Mouse (Mus musculus): Measurements from ENCODE around the gene Rere. TPM values are rescaled to one million over a fixed set of nuclear protein-coding genes. Genes with fewer than 3 reads are reported as not detected.

The Rere gene
- polyA plus RNA-seq, 1 experiment from 2014 or later = 37.7 TPM

- peaks cover 57% of the 10 kb centered on the region for H3K4me1 ChIP-seq
Measured at GRCm38 (mm10) chr4:150585800-150586199, 304.4 kb downstream of the Rere start.

GRCm38 (mm10) chr4:150586275-150586674, 304.8 kb downstream of the Rere start:
- H3K36me3 ChIP-seq = no peaks in the 10 kb centered on the region
- WGBS = 92% methylated on average over 5 of the region's 5 CpGs
- ATAC-seq (ENCODE audit: insufficient number of reproducible peaks, insufficient read depth, low FRiP score, low TSS enrichment) = no peak
- no peaks in the 10 kb centered on the region for H3K9me3 ChIP-seq
- H3K27me3 ChIP-seq = no peaks in the 10 kb centered on the region
- peaks cover 62% of the 10 kb centered on the region for H3K4me1 ChIP-seq
- H3K27ac ChIP-seq = no peak overlapping the region
- no peak overlapping the region for H3K4me2 ChIP-seq (replicated peaks)
- H3K4me3 ChIP-seq = no peak overlapping the region
- no peak overlapping the region for H3K9ac ChIP-seq

More at GRCm38 (mm10) chr4:150585800-150586199, 304.4 kb downstream of the Rere start:
- Histone ChIP-seq H3K4me3 (no peak overlapping the region), H3K27me3 (no peaks in the 10 kb centered on the region), H3K36me3 (no peaks in the 10 kb centered on the region), H3K4me2 (replicated peaks) (no peak overlapping the region), H3K9me3 (no peaks in the 10 kb centered on the region; the same call in 1 of the 2 replicates), H3K27ac (no peak overlapping the region), H3K9ac (no peak overlapping the region)
- ATAC-seq (ENCODE audit: insufficient number of reproducible peaks, insufficient read depth, low FRiP score, low TSS enrichment) = no peak
- WGBS = 91% methylated on average over 2 of the region's 2 CpGs

- no peak overlapping the region for H3K9ac ChIP-seq
- no peak overlapping the region for H3K4me3 ChIP-seq
- WGBS = 79% methylated on average over 8 of the region's 8 CpGs
- no peaks in the 10 kb centered on the region for H3K27me3 ChIP-seq
- peak overlapping the region; percentile 11; the same call in 1 of the 2 replicates for H3K27ac ChIP-seq
- H3K9me3 ChIP-seq = no peaks in the 10 kb centered on the region
- no peaks in the 10 kb centered on the region for H3K36me3 ChIP-seq
- ATAC-seq (ENCODE audit: insufficient number of reproducible peaks, insufficient read depth, low FRiP score, low TSS enrichment) = no peak
- peaks cover 59% of the 10 kb centered on the region for H3K4me1 ChIP-seq
- H3K4me2 ChIP-seq (replicated peaks) = no peak overlapping the region
Measured at GRCm38 (mm10) chr4:150587597-150588299, 306.3 kb downstream of the Rere start.

- no peak overlapping the region for H3K4me2 ChIP-seq (replicated peaks)
- H3K4me3 ChIP-seq = no peak overlapping the region
- H3K9me3 ChIP-seq = no peaks in the 10 kb centered on the region
- WGBS = 76% methylated on average over 2 of the region's 2 CpGs
- H3K9ac ChIP-seq = no peak overlapping the region
- H3K4me1 ChIP-seq = peaks cover 54% of the 10 kb centered on the region
- no peaks in the 10 kb centered on the region for H3K36me3 ChIP-seq
- no peaks in the 10 kb centered on the region for H3K27me3 ChIP-seq
- no peak for ATAC-seq (ENCODE audit: insufficient number of reproducible peaks, insufficient read depth, low FRiP score, low TSS enrichment)
- no peak overlapping the region for H3K27ac ChIP-seq
Measured at GRCm38 (mm10) chr4:150588300-150588621, 306.8 kb downstream of the Rere start.

- Histone ChIP-seq H3K4me2 (replicated peaks) (no peak overlapping the region), H3K36me3 (no peaks in the 10 kb centered on the region), H3K9ac (no peak overlapping the region), H3K27ac (0 out of 2 replicates have a peak overlapping the region, but pooled peaks have one; percentile 37), H3K9me3 (no peaks in the 10 kb centered on the region), H3K27me3 (no peaks in the 10 kb centered on the region), H3K4me1 (peaks cover 43% of the 10 kb centered on the region), H3K4me3 (no peak overlapping the region)
- 37% methylated on average over 3 of the region's 3 CpGs for whole genome bisulfite sequencing
- ATAC-seq (ENCODE audit: insufficient number of reproducible peaks, insufficient read depth, low FRiP score, low TSS enrichment) = no peak
Measured at GRCm38 (mm10) chr4:150590621-150591282, 309.3 kb downstream of the Rere start.

GRCm38 (mm10) chr4:150591602-150592001, 310.2 kb downstream of the Rere start:
- no peak overlapping the region for H3K4me2 ChIP-seq (replicated peaks)
- no peaks in the 10 kb centered on the region for H3K9me3 ChIP-seq
- no peak for ATAC-seq (ENCODE audit: insufficient number of reproducible peaks, insufficient read depth, low FRiP score, low TSS enrichment)
- no peaks in the 10 kb centered on the region for H3K36me3 ChIP-seq
- peak overlapping the region; percentile 37; the same call in 1 of the 2 replicates for H3K27ac ChIP-seq
- H3K9ac ChIP-seq = no peak overlapping the region
- H3K27me3 ChIP-seq = no peaks in the 10 kb centered on the region
- H3K4me3 ChIP-seq = no peak overlapping the region
- H3K4me1 ChIP-seq = peaks cover 41% of the 10 kb centered on the region
- WGBS = 55% methylated on average over 4 of the region's 4 CpGs

GRCm38 (mm10) chr4:150592087-150592486, 310.6 kb downstream of the Rere start:
- H3K27ac ChIP-seq = no peak overlapping the region
- H3K9ac ChIP-seq = no peak overlapping the region
- H3K27me3 ChIP-seq = no peaks in the 10 kb centered on the region
- H3K4me1 ChIP-seq = peaks cover 37% of the 10 kb centered on the region
- H3K9me3 ChIP-seq = no peaks in the 10 kb centered on the region
- H3K36me3 ChIP-seq = no peaks in the 10 kb centered on the region
- 83% methylated on average over 6 of the region's 6 CpGs for WGBS
- H3K4me3 ChIP-seq = no peak overlapping the region
- no peak for ATAC-seq (ENCODE audit: insufficient number of reproducible peaks, insufficient read depth, low FRiP score, low TSS enrichment)
- no peak overlapping the region for H3K4me2 ChIP-seq (replicated peaks)

- ATAC-seq (ENCODE audit: insufficient number of reproducible peaks, insufficient read depth, low FRiP score, low TSS enrichment) = no peak
- H3K27me3 ChIP-seq = no peaks in the 10 kb centered on the region
- peaks cover 36% of the 10 kb centered on the region for H3K4me1 ChIP-seq
- no peak overlapping the region for H3K27ac ChIP-seq
- H3K9me3 ChIP-seq = no peaks in the 10 kb centered on the region
- 73% methylated on average over 4 of the region's 4 CpGs for WGBS
- no peak overlapping the region for H3K4me2 ChIP-seq (replicated peaks)
- no peaks in the 10 kb centered on the region for H3K36me3 ChIP-seq
- no peak overlapping the region for H3K9ac ChIP-seq
- H3K4me3 ChIP-seq = no peak overlapping the region
Measured at GRCm38 (mm10) chr4:150593473-150594217, 312.2 kb downstream of the Rere start.

- Histone ChIP-seq H3K4me1 (peaks cover 39% of the 10 kb centered on the region), H3K27me3 (no peaks in the 10 kb centered on the region), H3K4me2 (replicated peaks) (no peak overlapping the region), H3K27ac (no peak overlapping the region), H3K9ac (no peak overlapping the region), H3K36me3 (no peaks in the 10 kb centered on the region), H3K4me3 (no peak overlapping the region), H3K9me3 (no peaks in the 10 kb centered on the region)
- 94% methylated on average over 4 of the region's 4 CpGs for WGBS
- ATAC-seq (ENCODE audit: insufficient number of reproducible peaks, insufficient read depth, low FRiP score, low TSS enrichment) = no peak
Measured at GRCm38 (mm10) chr4:150594298-150594829, 312.9 kb downstream of the Rere start.

- 83% methylated on average over 3 of the region's 3 CpGs for WGBS
- no peaks in the 10 kb centered on the region for H3K36me3 ChIP-seq
- no peaks in the 10 kb centered on the region for H3K9me3 ChIP-seq
- no peaks in the 10 kb centered on the region for H3K27me3 ChIP-seq
- peaks cover 39% of the 10 kb centered on the region for H3K4me1 ChIP-seq
- H3K27ac ChIP-seq = no peak overlapping the region
- no peak overlapping the region for H3K9ac ChIP-seq
- no peak overlapping the region for H3K4me3 ChIP-seq
- no peak overlapping the region for H3K4me2 ChIP-seq (replicated peaks)
- no peak for ATAC-seq (ENCODE audit: insufficient number of reproducible peaks, insufficient read depth, low FRiP score, low TSS enrichment)
Measured at GRCm38 (mm10) chr4:150595071-150595470, 313.6 kb downstream of the Rere start.

- H3K27me3 ChIP-seq = no peaks in the 10 kb centered on the region
- no peaks in the 10 kb centered on the region for H3K36me3 ChIP-seq
- no peak overlapping the region for H3K4me3 ChIP-seq
- peaks cover 30% of the 10 kb centered on the region for H3K4me1 ChIP-seq
- no peaks in the 10 kb centered on the region for H3K9me3 ChIP-seq
- ATAC-seq (ENCODE audit: insufficient number of reproducible peaks, insufficient read depth, low FRiP score, low TSS enrichment) = no peak
- H3K27ac ChIP-seq = no peak overlapping the region
- 85% methylated on average over 5 of the region's 5 CpGs for WGBS
- H3K9ac ChIP-seq = no peak overlapping the region
- no peak overlapping the region for H3K4me2 ChIP-seq (replicated peaks)
Measured at GRCm38 (mm10) chr4:150595991-150596390, 314.5 kb downstream of the Rere start.

Data from embryonic facial prominence, embryonic 12.5 days (tissue).